Mouse (Mus musculus): ENCODE data around the gene Plk5. TPM values are rescaled to one million over a fixed set of nuclear protein-coding genes. Genes with fewer than 3 reads are reported as not detected.

The Plk5 gene
- total and polyA plus RNA-seq, 3 experiments: 0.50 to 2.7 (median 0.63) TPM

DNA sequence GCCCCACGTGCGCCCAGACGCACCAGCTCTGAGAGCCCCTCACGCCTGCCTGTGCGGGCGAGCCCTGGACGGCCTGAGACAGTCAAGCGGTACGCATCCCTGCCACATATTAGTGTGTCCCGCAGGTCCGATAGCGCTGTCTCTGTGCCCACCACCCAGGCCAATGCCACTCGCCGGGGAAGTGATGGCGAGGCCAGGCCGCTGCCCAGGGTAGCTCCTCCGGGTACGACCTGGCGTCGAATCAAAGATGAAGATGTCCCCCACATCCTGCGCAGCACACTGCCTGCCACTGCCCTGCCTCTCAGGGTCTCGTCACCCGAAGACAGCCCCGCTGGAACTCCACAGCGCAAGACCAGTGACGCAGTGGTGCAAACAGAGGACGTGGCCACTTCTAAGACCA lies 40.9 kb upstream of the Plk5 start:
- H3K27ac ChIP-seq: no peak overlapping the region
- H3K4me3 ChIP-seq: no peak overlapping the region
- peaks cover 6% of the 10 kb centered on the region for H3K4me1 ChIP-seq (ENCODE audit: control insufficient read depth, insufficient read depth, low read length)
- H3K36me3 ChIP-seq (ENCODE audit: control insufficient read depth, insufficient read depth, low read length): no peaks in the 10 kb centered on the region
- no peak for TF ChIP-seq EP300 (IDR thresholded peaks at IDR 0.05; ENCODE audit: insufficient read depth, low read depth, low read length)
- TF ChIP-seq CTCF (IDR thresholded peaks at IDR 0.05): no peak
- no peak for TF ChIP-seq POLR2A (IDR thresholded peaks at IDR 0.05; ENCODE audit: insufficient read depth, low read depth, low read length)
- no peaks in the 10 kb centered on the region for H3K79me2 ChIP-seq (replicated peaks; ENCODE audit: control insufficient read depth, insufficient read depth, low read length)
- H3K9ac ChIP-seq (ENCODE audit: low read depth, low read length): no peak overlapping the region
- intact Hi-C loops (cut with DNase I): no loop called here
- no peak for DNase-seq
- no peaks in the 10 kb centered on the region for H3K27me3 ChIP-seq (ENCODE audit: control insufficient read depth, insufficient read depth, low read length)
- 54% methylated on average over 27 of the region's 27 CpGs for whole genome bisulfite sequencing

DNA sequence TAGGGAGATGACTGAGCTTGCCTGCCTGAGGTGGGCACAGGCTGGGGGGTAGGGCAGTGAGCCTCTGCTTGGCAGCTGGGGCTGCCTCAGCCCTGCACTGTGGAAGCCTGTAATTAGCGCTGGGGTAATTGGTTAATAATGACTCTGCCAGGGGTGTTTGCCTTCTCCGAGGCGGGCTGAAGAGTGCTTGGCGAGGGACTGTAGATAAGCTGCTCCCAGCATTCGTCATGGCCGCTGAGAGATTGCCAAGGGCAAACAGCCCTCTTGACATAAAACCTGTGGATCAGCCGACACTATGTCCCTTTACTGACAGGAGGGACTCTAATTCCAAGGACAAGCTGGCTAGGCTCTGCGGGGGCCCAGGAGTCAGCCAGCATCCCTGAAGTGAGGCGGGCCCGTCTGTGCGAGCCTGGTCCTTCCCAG lies 39.9 kb upstream of the Plk5 start:
- intact Hi-C loops (cut with DNase I): no loop called here
- H3K27ac ChIP-seq: peak overlapping the region; percentile 2; the same call in 1 of the 2 replicates
- WGBS: 29% methylated on average over 11 of the region's 11 CpGs
- H3K9ac ChIP-seq (ENCODE audit: low read depth, low read length): peak overlapping the region; percentile 32; the same call in 1 of the 2 replicates
- no peak overlapping the region for H3K4me3 ChIP-seq
- no peaks in the 10 kb centered on the region for H3K36me3 ChIP-seq (ENCODE audit: control insufficient read depth, insufficient read depth, low read length)
- DNase-seq: peak; percentile 24 to 40
- H3K27me3 ChIP-seq (ENCODE audit: control insufficient read depth, insufficient read depth, low read length): no peaks in the 10 kb centered on the region
- no peaks in the 10 kb centered on the region for H3K79me2 ChIP-seq (replicated peaks; ENCODE audit: control insufficient read depth, insufficient read depth, low read length)
- TF ChIP-seq POLR2A (IDR thresholded peaks at IDR 0.05; ENCODE audit: insufficient read depth, low read depth, low read length): 0 out of 2 replicates have a peak, but pooled peaks have one; percentile 16
- no peak for TF ChIP-seq EP300 (IDR thresholded peaks at IDR 0.05; ENCODE audit: insufficient read depth, low read depth, low read length)
- H3K4me1 ChIP-seq (ENCODE audit: control insufficient read depth, insufficient read depth, low read length): peaks cover 9% of the 10 kb centered on the region

DNA sequence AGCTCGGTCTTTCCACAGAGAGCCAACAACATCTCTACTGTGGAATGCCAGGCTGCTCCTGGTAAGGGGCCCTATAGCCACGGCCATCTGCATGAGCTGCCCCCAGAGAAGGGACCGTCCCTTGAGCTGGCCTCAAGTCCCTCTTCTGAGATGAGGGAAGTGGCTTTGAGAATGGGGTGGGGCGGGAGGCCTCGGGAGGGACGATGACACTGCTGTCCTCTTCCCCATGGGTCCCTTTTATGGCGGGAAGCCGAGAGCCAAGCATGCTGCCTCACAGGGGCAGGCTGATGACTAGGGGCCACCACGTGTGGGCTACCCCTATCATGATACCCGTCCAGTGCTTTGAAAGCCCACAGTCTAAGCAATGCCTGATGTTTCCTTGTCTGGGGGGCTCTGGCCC lies 39.2 kb upstream of the Plk5 start:
- H3K4me3 ChIP-seq: no peak overlapping the region
- no peak overlapping the region for H3K9ac ChIP-seq (ENCODE audit: low read depth, low read length)
- H3K79me2 ChIP-seq (replicated peaks; ENCODE audit: control insufficient read depth, insufficient read depth, low read length): no peaks in the 10 kb centered on the region
- intact Hi-C loops (cut with DNase I): no loop called here
- H3K36me3 ChIP-seq (ENCODE audit: control insufficient read depth, insufficient read depth, low read length): no peaks in the 10 kb centered on the region
- no peak overlapping the region for H3K27ac ChIP-seq
- no peaks in the 10 kb centered on the region for H3K27me3 ChIP-seq (ENCODE audit: control insufficient read depth, insufficient read depth, low read length)
- WGBS: 48% methylated on average over 10 of the region's 10 CpGs
- TF ChIP-seq POLR2A (IDR thresholded peaks at IDR 0.05; ENCODE audit: insufficient read depth, low read depth, low read length) (no peak), EP300 (IDR thresholded peaks at IDR 0.05; ENCODE audit: insufficient read depth, low read depth, low read length) (no peak), CTCF (IDR thresholded peaks at IDR 0.05) (no peak)
- no peak for DNase-seq
- peaks cover 9% of the 10 kb centered on the region for H3K4me1 ChIP-seq (ENCODE audit: control insufficient read depth, insufficient read depth, low read length)

DNA sequence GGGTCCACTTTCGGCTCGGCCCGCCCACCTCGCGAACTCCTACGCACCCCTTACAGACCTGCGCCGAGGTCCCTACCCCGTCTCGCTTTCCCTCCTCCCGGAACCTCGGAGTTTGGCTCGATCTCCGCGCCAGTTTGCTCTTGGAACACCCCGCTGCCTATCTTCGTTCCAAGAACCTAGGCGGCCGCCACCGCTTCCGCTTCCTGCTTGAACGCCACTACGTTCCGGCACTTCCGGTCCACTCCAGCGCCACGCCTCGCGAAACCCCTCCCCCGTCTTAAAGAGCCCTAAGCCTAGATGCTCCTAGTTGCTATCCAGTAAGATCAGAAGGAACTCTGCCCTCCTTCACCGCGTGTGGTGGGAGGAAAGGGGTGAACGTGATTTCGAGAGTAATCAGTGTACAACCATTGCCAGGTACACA lies 35.9 kb upstream of the Plk5 start, which contains the start of gene 2310011J03Rik:
Gene 2310011J03Rik, minus strand, starts transcription at position 198 of the 421 bp plus-strand sequence.
- peaks cover 11% of the 10 kb centered on the region for H3K4me1 ChIP-seq (ENCODE audit: control insufficient read depth, insufficient read depth, low read length)
- no peaks in the 10 kb centered on the region for H3K27me3 ChIP-seq (ENCODE audit: control insufficient read depth, insufficient read depth, low read length)
- peak within 1 kb of the TSS; percentile 90 for H3K4me3 ChIP-seq
- H3K27ac ChIP-seq: peak within 1 kb of the TSS; percentile 87
- no peaks in the 10 kb centered on the region for H3K36me3 ChIP-seq (ENCODE audit: control insufficient read depth, insufficient read depth, low read length)
- peak; percentile 93 to 94 for DNase-seq
- peak; percentile 84 for TF ChIP-seq POLR2A (IDR thresholded peaks at IDR 0.05; ENCODE audit: insufficient read depth, low read depth, low read length)
- peak; percentile 80; the same call in 1 of the 2 replicates for TF ChIP-seq EP300 (IDR thresholded peaks at IDR 0.05; ENCODE audit: insufficient read depth, low read depth, low read length)
- no peak for TF ChIP-seq CTCF (IDR thresholded peaks at IDR 0.05)
- no peaks in the 10 kb centered on the region for H3K79me2 ChIP-seq (replicated peaks; ENCODE audit: control insufficient read depth, insufficient read depth, low read length)
- H3K9ac ChIP-seq (ENCODE audit: low read depth, low read length): peak within 1 kb of the TSS; percentile 83
- intact Hi-C loops (cut with DNase I): loop anchor here (1.0 to 10.0 kb wide), 2 partner anchors 25 to 146 kb away; partner anchors contain the start of genes 1600002K03Rik, Apc2 and Efna2
- WGBS: under 1% methylated on average over 34 of the region's 34 CpGs

DNA sequence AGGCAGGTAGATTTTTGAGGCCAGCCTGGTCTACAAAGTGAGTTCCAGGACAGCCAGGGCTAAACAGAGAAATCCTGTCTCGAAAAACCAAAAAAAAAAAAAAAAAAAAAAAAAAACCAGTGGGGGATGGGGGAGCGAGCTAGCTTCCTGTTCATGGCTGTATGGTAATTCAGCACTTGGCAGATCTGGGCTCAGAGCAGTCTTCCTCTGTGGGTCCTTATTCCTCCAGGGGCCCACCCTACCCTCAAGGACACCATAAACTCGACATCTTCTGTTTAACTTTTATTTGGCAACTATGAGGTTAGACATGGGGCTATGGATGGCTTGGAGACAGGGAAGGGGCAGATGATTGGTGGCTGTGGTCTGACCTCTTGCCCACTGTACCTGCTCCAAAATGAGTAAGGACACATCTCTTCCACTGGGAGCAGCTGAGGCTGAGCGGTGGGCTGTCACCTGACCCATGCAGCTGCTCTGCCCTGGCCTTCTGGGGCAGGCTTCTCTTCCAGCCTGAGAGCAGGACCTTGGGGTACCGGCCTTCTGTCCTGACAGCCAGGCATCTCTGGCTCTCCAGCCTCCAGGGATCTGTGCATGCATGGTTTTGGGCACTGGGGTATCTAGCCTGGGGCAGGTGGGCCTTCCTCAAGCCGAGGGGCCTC lies 35.1 kb upstream of the Plk5 start:
- no peak for TF ChIP-seq EP300 (IDR thresholded peaks at IDR 0.05; ENCODE audit: insufficient read depth, low read depth, low read length)
- TF ChIP-seq CTCF (IDR thresholded peaks at IDR 0.05): no peak
- no peak for TF ChIP-seq POLR2A (IDR thresholded peaks at IDR 0.05; ENCODE audit: insufficient read depth, low read depth, low read length)
- DNase-seq: no peak
- Histone ChIP-seq H3K9ac (ENCODE audit: low read depth, low read length) (no peak overlapping the region), H3K27ac (no peak overlapping the region), H3K4me3 (no peak overlapping the region), H3K27me3 (ENCODE audit: control insufficient read depth, insufficient read depth, low read length) (no peaks in the 10 kb centered on the region), H3K36me3 (ENCODE audit: control insufficient read depth, insufficient read depth, low read length) (no peaks in the 10 kb centered on the region), H3K4me1 (ENCODE audit: control insufficient read depth, insufficient read depth, low read length) (peaks cover 11% of the 10 kb centered on the region), H3K79me2 (replicated peaks; ENCODE audit: control insufficient read depth, insufficient read depth, low read length) (no peaks in the 10 kb centered on the region)
- 66% methylated on average over 6 of the region's 6 CpGs for WGBS
- intact Hi-C loops (cut with DNase I): loop anchor here (10.0 kb wide), 1 partner anchor 146 kb away; the partner anchor contains the start of genes 1600002K03Rik and Efna2

Data from heart, adult 2 months (tissue).